Mouse (Mus musculus): ENCODE measurements around the gene Fhit.

Gene Fhit

GRCm38 (mm10) chr14:10139311-10139710, 1022.5 kb downstream of the Fhit start:
- no peak for DNase-seq (ENCODE audit: low spot score in 2 of 2)

GRCm38 (mm10) chr14:10133873-10134272, 1028.0 kb downstream of the Fhit start:
- DNase-seq (ENCODE audit: low spot score in 2 of 2): no peak

GRCm38 (mm10) chr14:10129675-10130074, 1032.2 kb downstream of the Fhit start:
- DNase-seq (ENCODE audit: low spot score in 2 of 2): no peak

- DNase-seq (ENCODE audit: low spot score in 2 of 2): no peak
Measured at GRCm38 (mm10) chr14:10129088-10129487, 1032.7 kb downstream of the Fhit start.

- no peak for DNase-seq (ENCODE audit: low spot score in 2 of 2)
Measured at GRCm38 (mm10) chr14:10126536-10126935, 1035.3 kb downstream of the Fhit start.

- DNase-seq (ENCODE audit: low spot score in 2 of 2): no peak
Measured at GRCm38 (mm10) chr14:10122176-10122575, 1039.7 kb downstream of the Fhit start.

GRCm38 (mm10) chr14:10096236-10096635, 1065.6 kb downstream of the Fhit start:
- no peak for DNase-seq (ENCODE audit: low spot score in 2 of 2)

GRCm38 (mm10) chr14:10079062-10079461, 1082.8 kb downstream of the Fhit start:
- DNase-seq (ENCODE audit: low spot score in 2 of 2): no peak

GRCm38 (mm10) chr14:10049947-10050346, 1111.9 kb downstream of the Fhit start:
- DNase-seq (ENCODE audit: low spot score in 2 of 2): no peak

- DNase-seq (ENCODE audit: low spot score in 2 of 2): no peak
Measured at GRCm38 (mm10) chr14:10047123-10047783, 1114.6 kb downstream of the Fhit start.

- DNase-seq (ENCODE audit: low spot score in 2 of 2): no peak
Measured at GRCm38 (mm10) chr14:10046336-10047122, 1115.3 kb downstream of the Fhit start.

- DNase-seq (ENCODE audit: low spot score in 2 of 2): no peak
Measured at GRCm38 (mm10) chr14:10038021-10038420, 1123.8 kb downstream of the Fhit start.

- no peak for DNase-seq (ENCODE audit: low spot score in 2 of 2)
Measured at GRCm38 (mm10) chr14:10036685-10037215, 1125.1 kb downstream of the Fhit start.

GRCm38 (mm10) chr14:10035682-10036081, 1126.2 kb downstream of the Fhit start:
- no peak for DNase-seq (ENCODE audit: low spot score in 2 of 2)

- no peak for DNase-seq (ENCODE audit: low spot score in 2 of 2)
Measured at GRCm38 (mm10) chr14:10035270-10035669, 1126.6 kb downstream of the Fhit start.

GRCm38 (mm10) chr14:10023382-10023781, 1138.5 kb downstream of the Fhit start:
- no peak for DNase-seq (ENCODE audit: low spot score in 2 of 2)

GRCm38 (mm10) chr14:10022304-10022703, 1139.5 kb downstream of the Fhit start:
- DNase-seq (ENCODE audit: low spot score in 2 of 2): no peak

- DNase-seq (ENCODE audit: low spot score in 2 of 2): no peak
Measured at GRCm38 (mm10) chr14:10020400-10021140, 1141.3 kb downstream of the Fhit start.

- no peak for DNase-seq (ENCODE audit: low spot score in 2 of 2)
Measured at GRCm38 (mm10) chr14:10013817-10014266, 1148.0 kb downstream of the Fhit start.

GRCm38 (mm10) chr14:10013003-10013816, 1148.6 kb downstream of the Fhit start:
- DNase-seq (ENCODE audit: low spot score in 2 of 2): no peak

- no peak for DNase-seq (ENCODE audit: low spot score in 2 of 2)
Measured at GRCm38 (mm10) chr14:10006278-10006677, 1155.6 kb downstream of the Fhit start.

All from left cerebral cortex, adult 9 months (tissue).